Mouse (Mus musculus): Measurements from ENCODE around the gene Slc39a9. TPM values are rescaled to one million over a fixed set of nuclear protein-coding genes. Genes with fewer than 3 reads are reported as not detected.

Slc39a9 gene
- polyA plus RNA-seq, 1 experiment from 2014 or later, result 10.7 TPM

DNA sequence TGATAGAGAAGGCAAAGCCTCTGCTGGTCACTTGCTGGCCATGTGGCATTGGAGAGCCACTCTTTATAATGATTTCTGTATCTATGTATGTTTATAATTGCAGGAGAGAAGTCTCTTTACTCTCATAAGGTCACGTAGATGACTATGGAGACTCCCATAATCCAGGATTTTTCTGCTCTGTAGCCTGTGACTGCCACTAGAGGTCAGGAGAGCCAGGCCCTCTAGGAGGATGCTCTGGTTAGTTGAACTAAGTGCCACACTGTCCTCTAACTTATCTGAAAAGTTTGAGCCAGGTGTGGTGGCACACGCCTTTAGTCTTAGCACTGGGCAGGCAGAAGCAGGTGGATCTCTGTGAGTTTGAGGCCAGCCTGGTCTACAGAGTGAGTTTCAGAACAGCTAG lies 85.1 kb downstream of the Slc39a9 start:
- no peak overlapping the region for H3K27ac ChIP-seq (ENCODE audit: low read depth)
- ATAC-seq, result no peak
- WGBS (ENCODE audit: insufficient replicate concordance), result 60% methylated on average over 2 of the region's 2 CpGs
- no peaks in the 10 kb centered on the region for H3K36me3 ChIP-seq (replicated peaks; ENCODE audit: insufficient read depth, low read length)
- H3K9ac ChIP-seq (replicated peaks), result no peak overlapping the region
- H3K4me3 ChIP-seq (ENCODE audit: low read depth, low read length), result no peak overlapping the region
- no peaks in the 10 kb centered on the region for H3K27me3 ChIP-seq (ENCODE audit: insufficient read depth, low read length)
- no peaks in the 10 kb centered on the region for H3K9me3 ChIP-seq (ENCODE audit: low read length)
- TF ChIP-seq CTCF (IDR thresholded peaks at IDR 0.05; ENCODE audit: low read depth), result peak; percentile 56
- TF ChIP-seq EP300 (IDR thresholded peaks at IDR 0.05; ENCODE audit: low read depth), result no peak
- no peaks in the 10 kb centered on the region for H3K4me1 ChIP-seq (ENCODE audit: insufficient read depth)
- H3K4me2 ChIP-seq (ENCODE audit: low read depth, low read length), result no peak overlapping the region
- DNase-seq, result no peak

DNA sequence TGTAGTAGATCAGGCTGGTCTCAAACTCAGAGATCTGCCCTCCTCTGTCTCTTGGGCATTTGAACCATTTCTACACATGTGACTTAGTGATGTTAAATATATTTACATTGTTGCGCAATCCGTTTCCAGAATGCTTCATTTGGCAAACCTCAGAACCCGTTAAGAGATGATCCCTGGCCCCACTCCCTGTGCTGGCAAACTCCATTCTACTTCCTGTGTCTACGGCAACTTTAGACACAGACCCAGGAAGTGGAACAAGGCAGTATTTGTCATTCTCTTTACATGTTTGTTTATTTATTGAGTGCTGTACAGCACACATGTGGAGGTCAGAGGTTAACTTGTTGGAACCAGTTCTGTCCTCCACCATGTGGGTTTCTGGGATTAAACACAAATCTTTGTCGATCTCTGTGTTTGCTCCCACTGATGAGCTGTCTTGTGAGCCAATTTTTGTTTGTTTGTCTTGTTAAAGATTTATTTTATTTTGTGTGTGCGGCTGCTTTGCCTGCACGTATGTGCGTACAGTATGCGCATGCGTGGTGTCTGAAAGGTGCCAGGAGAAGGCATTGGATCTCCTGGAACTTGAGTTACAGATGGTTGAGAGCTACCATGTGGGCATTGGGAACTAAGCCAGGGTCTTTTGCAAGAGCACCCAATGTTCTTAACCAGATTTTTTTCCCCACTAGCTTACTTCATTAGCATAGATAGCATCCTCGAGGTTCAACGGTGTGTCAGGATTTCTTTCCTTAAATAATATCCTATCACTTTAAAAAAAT lies 86.3 kb downstream of the Slc39a9 start:
- Histone ChIP-seq H3K27me3 (ENCODE audit: insufficient read depth, low read length) (no peaks in the 10 kb centered on the region), H3K27ac (ENCODE audit: low read depth) (peak overlapping the region; percentile 64), H3K4me2 (ENCODE audit: low read depth, low read length) (no peak overlapping the region), H3K4me3 (ENCODE audit: low read depth, low read length) (no peak overlapping the region), H3K9ac (replicated peaks) (no peak overlapping the region), H3K4me1 (ENCODE audit: insufficient read depth) (no peaks in the 10 kb centered on the region), H3K9me3 (ENCODE audit: low read length) (no peaks in the 10 kb centered on the region), H3K36me3 (replicated peaks; ENCODE audit: insufficient read depth, low read length) (no peaks in the 10 kb centered on the region)
- ATAC-seq (peak; percentile 87), DNase-seq (peak; percentile 58)
- WGBS (ENCODE audit: insufficient replicate concordance), result 57% methylated on average over 12 of the region's 12 CpGs
- TF ChIP-seq CTCF (IDR thresholded peaks at IDR 0.05; ENCODE audit: low read depth), result no peak
- peak; percentile 50; the same call in 1 of the 2 replicates for TF ChIP-seq EP300 (IDR thresholded peaks at IDR 0.05; ENCODE audit: low read depth)

DNA sequence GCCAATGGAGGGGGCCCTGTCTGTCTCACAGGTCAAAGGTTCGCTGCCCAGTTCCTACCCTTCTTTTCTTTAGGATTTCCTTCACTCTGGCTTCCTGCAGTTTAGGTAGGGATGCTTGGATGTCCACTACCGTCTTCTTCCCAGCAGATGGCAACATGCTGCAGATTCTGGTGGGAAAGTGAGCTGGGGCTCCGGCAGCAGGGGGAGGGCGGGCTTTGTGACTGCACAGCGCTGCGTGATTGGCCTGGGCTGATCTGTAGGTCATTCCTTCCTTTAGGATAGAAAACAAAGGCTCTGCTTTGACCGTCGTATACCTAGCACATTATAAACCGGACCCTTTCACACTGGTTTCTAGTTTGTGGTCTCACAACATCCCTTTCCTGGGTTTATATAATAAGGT lies 86.9 kb downstream of the Slc39a9 start:
- ATAC-seq (peak; percentile 46; the same call in 1 of the 2 replicates), DNase-seq (peak; percentile 56)
- Histone ChIP-seq H3K4me3 (ENCODE audit: low read depth, low read length) (no peak overlapping the region), H3K27me3 (ENCODE audit: insufficient read depth, low read length) (no peaks in the 10 kb centered on the region), H3K36me3 (replicated peaks; ENCODE audit: insufficient read depth, low read length) (no peaks in the 10 kb centered on the region), H3K4me2 (ENCODE audit: low read depth, low read length) (no peak overlapping the region), H3K9ac (replicated peaks) (no peak overlapping the region), H3K4me1 (ENCODE audit: insufficient read depth) (no peaks in the 10 kb centered on the region), H3K27ac (ENCODE audit: low read depth) (peak overlapping the region; percentile 20; the same call in 1 of the 2 replicates), H3K9me3 (ENCODE audit: low read length) (no peaks in the 10 kb centered on the region)
- 18% methylated on average over 9 of the region's 9 CpGs for WGBS (ENCODE audit: insufficient replicate concordance)
- TF ChIP-seq CTCF (IDR thresholded peaks at IDR 0.05; ENCODE audit: low read depth) (peak; percentile 66), EP300 (IDR thresholded peaks at IDR 0.05; ENCODE audit: low read depth) (no peak)

Other genes with a start within 250 kb of the Slc39a9 start
- gene Dcaf5, start 207.3 kb upstream of the Slc39a9 start, polyA plus RNA-seq (2015; fragmentation: Nextera tagmentation; extraction: Ambion mirVana), result 3.3 and 3.9 TPM in 2 replicates
- gene Exd2, start 180.8 kb upstream of the Slc39a9 start, polyA plus RNA-seq (2015; fragmentation: Nextera tagmentation; extraction: Ambion mirVana), result 3.4 and 3.6 TPM in 2 replicates
- gene Galnt16, start 125.6 kb upstream of the Slc39a9 start, polyA plus RNA-seq (2015; fragmentation: Nextera tagmentation; extraction: Ambion mirVana), result 0.09 and 0.15 TPM in 2 replicates
- gene Erh, start 458 bp downstream of the Slc39a9 start, polyA plus RNA-seq (2015; fragmentation: Nextera tagmentation; extraction: Ambion mirVana), result 81.6 and 92.2 TPM in 2 replicates
- gene Plekhd1, start 48.7 kb downstream of the Slc39a9 start, polyA plus RNA-seq (2015; fragmentation: Nextera tagmentation; extraction: Ambion mirVana), result 0.13 TPM in 1 of 2 replicates, not detected in the other
- gene Ccdc177, start 116.8 kb downstream of the Slc39a9 start, polyA plus RNA-seq (2015; fragmentation: Nextera tagmentation; extraction: Ambion mirVana), result not detected in 2 replicates
- 8.6 and 10.8 TPM in 2 replicates for gene Susd6, start 146.6 kb downstream of the Slc39a9 start, polyA plus RNA-seq (2015; fragmentation: Nextera tagmentation; extraction: Ambion mirVana)